Mouse (Mus musculus): ENCODE measurements around the gene Drg1.
A peak's percentile ranks its signal among the peaks of the same experiment; 100 is the strongest.
"Not testable (repeated sequence)": the region's sequence is repeated elsewhere in the genome, so short reads cannot be mapped to it uniquely, and the experiment has no call there.

Gene Drg1

GRCm38 (mm10) chr11:3167129-3167528, 99.1 kb downstream of the Drg1 start:
- peak in 1 of 2 experiments; percentile 66 for DNase-seq (ENCODE audit: low spot score in 2 of 2)

DNA sequence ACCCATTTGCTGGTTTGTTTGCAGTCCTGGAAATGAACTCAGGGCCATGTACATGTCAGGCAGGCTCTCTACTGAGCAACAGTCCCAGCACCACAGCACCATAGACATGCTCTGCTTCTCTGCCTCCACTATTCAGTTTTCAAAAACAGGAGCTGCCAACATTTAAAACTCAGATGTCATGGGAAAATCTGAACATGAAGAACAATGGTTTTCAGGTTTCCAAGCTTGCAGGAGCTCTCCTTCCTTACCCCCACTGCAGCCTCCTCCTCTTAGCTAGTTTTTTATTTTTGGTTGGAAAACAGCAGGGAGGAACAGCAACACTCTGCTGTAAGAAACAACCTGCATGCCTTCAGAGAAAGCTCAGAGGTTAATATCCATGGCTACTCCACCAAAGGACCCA, 99.9 kb downstream of the Drg1 start:
- DNase-seq (ENCODE audit: low spot score in 2 of 2): peak in 1 of 2 experiments; percentile 25

GRCm38 (mm10) chr11:3165210-3165782, 100.9 kb downstream of the Drg1 start:
- not testable (repeated sequence) for DNase-seq (ENCODE audit: low spot score in 2 of 2)

GRCm38 (mm10) chr11:3163661-3164060, 102.6 kb downstream of the Drg1 start:
- DNase-seq (ENCODE audit: low spot score in 2 of 2): not testable (repeated sequence)

DNA sequence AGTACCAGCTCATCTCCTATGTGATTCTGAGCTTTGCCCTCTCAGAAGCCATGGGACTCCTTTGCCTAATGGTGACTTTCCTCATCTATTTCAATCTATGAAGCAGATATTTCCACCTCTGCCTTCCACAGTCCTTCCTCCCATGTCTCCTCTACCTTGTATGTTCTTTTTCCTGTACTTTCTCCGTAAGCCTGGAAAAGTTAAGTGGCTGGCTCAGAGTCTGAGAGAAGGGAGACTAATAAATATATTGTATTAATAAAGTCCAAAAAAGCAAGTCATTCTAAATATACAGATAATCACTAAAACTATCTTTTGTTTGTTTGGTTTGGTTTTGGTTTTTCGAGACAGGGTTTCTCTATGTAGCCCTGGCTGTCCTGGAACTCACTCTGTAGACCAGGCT, 103.1 kb downstream of the Drg1 start:
- peak; percentile 43 to 92 for DNase-seq (ENCODE audit: low spot score in 2 of 2)

- peak; percentile 85 to 97 for DNase-seq (ENCODE audit: low spot score in 2 of 2)
These were observed 103.8 kb downstream of the Drg1 start for GRCm38 (mm10) chr11:3162236-3162897.

GRCm38 (mm10) chr11:3161370-3161769, 104.8 kb downstream of the Drg1 start:
- DNase-seq (ENCODE audit: low spot score in 2 of 2): peak; percentile 81 to 97

GRCm38 (mm10) chr11:3158800-3159199, 107.4 kb downstream of the Drg1 start:
- peak in 1 of 2 experiments; percentile 67 for DNase-seq (ENCODE audit: low spot score in 2 of 2)

DNA sequence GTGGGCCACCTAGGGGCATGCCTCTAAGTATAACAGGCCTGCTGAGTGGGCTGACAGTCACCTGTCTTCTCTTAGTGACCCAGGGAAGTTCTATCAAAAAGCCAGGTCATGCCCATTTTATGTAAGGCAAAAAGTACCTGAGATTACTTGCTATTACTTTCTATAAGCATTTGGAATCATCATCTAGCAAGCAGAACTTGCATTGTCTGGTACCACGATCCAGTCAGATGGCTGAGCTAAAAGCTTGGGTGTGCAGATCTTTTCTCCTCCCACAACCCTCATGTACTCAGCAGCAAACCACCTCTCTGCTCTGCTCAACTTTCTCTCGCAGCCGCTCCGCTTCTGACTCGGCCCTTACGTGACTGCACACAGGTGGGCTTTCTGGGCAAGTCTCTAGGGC, 108.2 kb downstream of the Drg1 start:
- peak; percentile 31 to 80 for DNase-seq (ENCODE audit: low spot score in 2 of 2)

DNA sequence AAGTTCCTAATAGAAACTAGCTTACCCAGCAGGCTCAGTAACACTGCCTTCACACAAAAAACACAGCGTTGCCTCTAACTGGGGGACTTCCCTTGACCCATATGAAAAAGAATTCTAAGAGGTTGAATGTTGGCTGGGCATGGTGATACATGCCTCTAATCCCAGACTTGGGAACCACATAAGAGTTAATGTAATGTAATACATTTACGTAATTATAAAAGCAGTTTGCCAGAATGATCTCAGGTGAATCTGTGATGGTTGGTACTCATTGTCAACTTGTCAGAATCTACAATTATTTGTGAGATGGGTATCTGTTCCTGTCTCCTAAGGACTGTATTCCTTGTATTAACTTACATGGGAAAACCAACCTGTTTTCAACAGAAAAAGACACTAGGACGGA, 109.2 kb downstream of the Drg1 start:
- not testable (repeated sequence) for DNase-seq (ENCODE audit: low spot score in 2 of 2)

GRCm38 (mm10) chr11:3153666-3154397, 112.4 kb downstream of the Drg1 start:
- DNase-seq (ENCODE audit: low spot score in 2 of 2): peak; percentile 83 to 95

DNA sequence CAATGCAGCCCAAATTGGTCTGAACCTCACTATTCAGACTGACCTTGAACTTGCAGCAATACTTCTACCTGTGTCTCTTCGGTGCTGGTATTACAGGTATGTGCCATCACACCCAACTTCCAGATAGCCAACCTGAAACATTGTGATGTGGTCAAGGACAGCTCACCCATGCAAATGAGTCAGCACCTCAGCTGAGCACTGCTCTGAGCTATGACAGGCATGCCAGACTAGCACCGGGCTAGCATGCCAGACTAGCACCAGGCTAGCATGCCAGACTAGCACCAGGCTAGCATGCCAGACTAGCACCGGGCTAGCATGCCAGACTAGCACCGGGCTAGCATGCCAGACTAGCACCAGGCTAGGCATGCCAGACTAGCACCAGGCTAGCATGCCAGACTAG, 114.9 kb downstream of the Drg1 start:
- DNase-seq (ENCODE audit: low spot score in 2 of 2): peak; percentile 56 to 83

GRCm38 (mm10) chr11:3150677-3151003, 115.6 kb downstream of the Drg1 start:
- not testable (repeated sequence) for DNase-seq (ENCODE audit: low spot score in 2 of 2)

DNA sequence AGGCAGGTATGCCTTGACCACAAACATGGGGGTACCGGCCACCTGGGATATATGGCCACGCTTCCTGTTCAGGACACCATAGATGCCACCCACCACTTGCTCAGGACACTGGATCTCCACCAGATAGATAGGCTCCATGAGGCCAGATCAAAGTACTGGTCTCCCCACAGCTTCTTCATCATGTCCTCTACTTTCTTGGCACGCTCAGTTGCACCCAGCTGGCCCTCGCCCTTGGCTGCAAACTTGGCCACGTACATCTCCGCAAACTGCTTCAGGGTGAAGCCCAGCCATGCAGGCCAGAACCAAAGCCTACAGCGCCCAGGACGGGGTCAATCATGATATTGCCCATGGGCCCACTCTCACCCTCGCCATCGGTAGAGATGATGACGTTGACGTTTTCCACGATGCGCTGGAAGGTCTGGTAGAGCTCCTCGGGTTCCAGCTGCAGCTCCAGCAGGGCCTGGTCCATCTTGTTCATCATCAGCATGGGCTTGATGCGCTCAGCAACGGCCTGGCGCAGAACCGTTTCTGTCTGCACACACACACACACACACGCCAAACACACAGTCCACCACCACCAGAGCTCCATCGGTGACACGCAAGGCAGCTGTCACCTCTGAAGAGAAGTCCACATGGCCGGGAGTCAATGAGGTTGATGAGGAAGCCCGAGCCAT, 116.1 kb downstream of the Drg1 start:
- peak; percentile 67 to 95 for DNase-seq (ENCODE audit: low spot score in 2 of 2)

DNA sequence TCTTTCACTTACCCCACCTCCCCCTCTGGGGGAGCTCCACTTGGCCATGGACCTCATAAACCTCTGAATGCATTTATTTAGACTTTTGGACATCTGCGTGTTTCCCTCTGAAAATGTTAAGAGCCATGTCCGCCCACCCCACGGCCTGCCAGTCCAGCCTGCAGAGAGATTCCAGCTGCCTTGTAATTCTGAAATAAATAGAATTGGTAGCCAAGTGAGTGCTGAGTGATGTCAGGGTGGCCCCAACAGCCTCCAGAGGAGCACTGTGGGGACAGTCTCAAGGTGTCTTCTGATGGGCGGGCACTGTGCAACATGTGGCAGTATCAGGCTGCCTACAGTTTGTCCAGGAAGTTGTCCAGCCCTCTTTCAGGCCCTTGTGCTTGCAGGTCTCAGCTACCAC, 116.7 kb downstream of the Drg1 start:
- not testable (repeated sequence) for DNase-seq (ENCODE audit: low spot score in 2 of 2)

DNA sequence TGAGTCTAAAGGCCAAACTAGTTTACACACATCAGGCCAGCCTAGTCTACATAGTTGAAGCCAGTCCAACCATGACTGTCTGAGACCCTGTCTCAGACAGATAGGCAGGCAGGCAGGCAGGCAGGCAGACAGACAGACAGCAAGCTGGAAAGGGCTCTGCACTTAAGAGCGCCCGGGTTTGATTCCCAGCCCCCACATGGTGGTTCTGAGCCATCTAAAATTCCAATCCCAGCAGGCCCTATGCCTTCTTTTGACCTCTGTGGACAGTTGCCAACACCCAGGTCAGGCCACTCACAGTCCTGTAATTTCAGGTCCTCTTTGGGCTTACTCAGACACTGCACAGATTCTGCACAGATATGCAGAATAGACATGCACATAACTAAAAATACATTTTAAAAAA, 119.4 kb downstream of the Drg1 start:
- not testable (repeated sequence) for DNase-seq (ENCODE audit: low spot score in 2 of 2)

- DNase-seq (ENCODE audit: low spot score in 2 of 2): not testable (repeated sequence)
These were observed 120.7 kb downstream of the Drg1 start for GRCm38 (mm10) chr11:3145359-3146165.

- DNase-seq (ENCODE audit: low spot score in 2 of 2): not testable (repeated sequence)
These were observed 122.2 kb downstream of the Drg1 start for GRCm38 (mm10) chr11:3143984-3144383.

DNA sequence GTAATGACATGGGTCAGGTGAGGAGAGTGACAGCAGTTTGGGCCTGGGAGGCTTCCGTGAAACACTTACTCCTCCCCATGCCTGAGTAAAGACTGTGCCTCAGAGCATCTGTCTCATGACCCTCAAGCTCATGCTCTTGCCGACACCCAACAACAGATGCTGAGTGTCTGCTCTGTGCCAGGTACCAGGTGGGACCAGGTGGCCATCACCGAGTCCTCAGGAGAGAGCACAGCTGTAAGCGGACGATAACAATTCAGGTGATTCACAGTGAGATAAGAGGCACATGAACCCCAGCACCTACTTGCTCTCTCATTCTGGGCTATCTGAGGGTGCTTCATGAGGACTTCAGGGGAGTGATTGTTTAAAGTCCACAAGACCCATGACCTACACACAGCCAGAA, 123.8 kb downstream of the Drg1 start:
- peak; percentile 93 to 100 for DNase-seq (ENCODE audit: low spot score in 2 of 2)

GRCm38 (mm10) chr11:3140967-3141535, 125.2 kb downstream of the Drg1 start:
- not testable (repeated sequence) for DNase-seq (ENCODE audit: low spot score in 2 of 2)

DNA sequence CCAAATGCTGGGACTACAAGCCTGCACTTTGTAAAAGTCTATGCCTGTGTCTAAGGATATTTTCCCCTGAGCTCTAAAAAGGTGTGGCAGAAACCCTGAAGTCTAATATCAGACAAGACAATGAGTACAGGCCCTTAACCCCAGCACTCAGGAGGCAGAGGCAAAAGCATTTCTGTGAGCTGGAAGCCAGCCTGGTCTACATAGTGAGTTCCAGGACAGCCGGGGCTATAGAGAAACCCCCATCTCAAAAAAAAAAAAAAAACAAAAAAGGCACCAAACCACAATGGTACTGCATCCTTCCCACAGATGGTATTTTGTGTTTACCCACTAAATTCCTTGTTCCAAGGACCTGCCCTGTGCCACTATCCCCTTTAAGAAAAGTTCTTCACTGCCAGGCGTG, 127.9 kb downstream of the Drg1 start:
- DNase-seq (ENCODE audit: low spot score in 2 of 2): peak; percentile 76 to 90
